Mouse (Mus musculus) frontal cortex, adult 2 months (tissue): Measurements from ENCODE around the gene Itpk1. TPM values are rescaled to one million over a fixed set of nuclear protein-coding genes. Genes with fewer than 3 reads are reported as not detected.

Experiments used
- DNase-seq, 2 experiments: peaks; one replicate each; pipeline ENCODE4 v3.0.0; 2022; ENCODE audit warnings: low spot score in 1 of 2; ENCODE audit errors: extremely low spot score in 1 of 2
- polyA plus RNA-seq: library from polyadenylated mRNA; depleted of rRNA; stranded (reverse); fragments of >200 nt; gene quantifications from 2 replicates; pipeline ENCODE4 v1.2.3, GENCODE M21; 2012

Itpk1 gene
- polyA plus RNA-seq, 1 experiment = 46.4 TPM

GRCm38 (mm10) chr12:102714654-102715395 is 10.1 kb upstream of the Itpk1 start:
- no peak for DNase-seq

GRCm38 (mm10) chr12:102714116-102714515 is 9.4 kb upstream of the Itpk1 start:
- DNase-seq = no peak

GRCm38 (mm10) chr12:102713153-102713865 is 8.6 kb upstream of the Itpk1 start:
- DNase-seq = no peak

GRCm38 (mm10) chr12:102710851-102711375 is 6.2 kb upstream of the Itpk1 start:
- DNase-seq = no peak

- DNase-seq = no peak
Observed at GRCm38 (mm10) chr12:102709896-102710295, 5.2 kb upstream of the Itpk1 start.

GRCm38 (mm10) chr12:102708220-102708619 is 3.5 kb upstream of the Itpk1 start:
- DNase-seq = no peak

- DNase-seq = no peak
Observed at GRCm38 (mm10) chr12:102706833-102707463, 2.2 kb upstream of the Itpk1 start.

GRCm38 (mm10) chr12:102705906-102706640 is 1.3 kb upstream of the Itpk1 start:
- peak in 1 of 2 experiments; percentile 53 for DNase-seq

GRCm38 (mm10) chr12:102705216-102705871 is 614 bp upstream of the Itpk1 start:
- DNase-seq = peak; percentile 75 to 94

GRCm38 (mm10) chr12:102703921-102704408 is 765 bp downstream of the Itpk1 start:
- DNase-seq = no peak

GRCm38 (mm10) chr12:102703441-102703840 is 1.3 kb downstream of the Itpk1 start:
- DNase-seq = no peak

GRCm38 (mm10) chr12:102703111-102703412 is 1.7 kb downstream of the Itpk1 start:
- DNase-seq = peak in 1 of 2 experiments; percentile 70

- DNase-seq = peak in 1 of 2 experiments; percentile 92
Observed at GRCm38 (mm10) chr12:102702356-102703110, 2.2 kb downstream of the Itpk1 start.

- no peak for DNase-seq
Observed at GRCm38 (mm10) chr12:102701691-102702207, 3.0 kb downstream of the Itpk1 start.

- DNase-seq = no peak
Observed at GRCm38 (mm10) chr12:102700453-102700852, 4.3 kb downstream of the Itpk1 start.

- no peak for DNase-seq
Observed at GRCm38 (mm10) chr12:102699156-102699555, 5.6 kb downstream of the Itpk1 start.

- DNase-seq = no peak
Observed at GRCm38 (mm10) chr12:102698089-102698684, 6.5 kb downstream of the Itpk1 start.

- no peak for DNase-seq
Observed at GRCm38 (mm10) chr12:102697381-102697780, 7.3 kb downstream of the Itpk1 start.
